15 mouse cellular contexts compared by ENCODE assay signal in the genomic region with DNA sequence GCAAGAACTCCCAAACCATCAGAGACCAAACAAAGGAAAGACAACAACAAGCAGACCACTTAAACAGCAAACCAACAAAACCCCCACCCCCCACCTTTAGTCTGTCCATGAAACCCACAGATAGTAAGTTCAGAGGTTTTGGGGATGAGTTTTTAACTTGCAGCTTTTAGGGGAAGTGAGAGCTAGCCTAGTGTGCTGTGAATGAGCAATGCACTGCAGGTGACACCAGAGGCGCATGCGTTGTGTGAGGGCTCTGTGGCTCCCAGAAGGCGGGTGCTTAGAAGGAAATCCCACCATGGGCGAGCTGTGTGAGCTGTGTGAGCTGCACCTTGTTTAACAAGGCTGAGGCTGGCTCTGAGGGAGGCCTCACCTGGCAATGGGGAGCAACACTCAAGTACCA. TPM values are rescaled to one million over a fixed set of nuclear protein-coding genes. Genes with fewer than 3 reads are reported as not detected.
"Had no signal": no experiment of that assay in that cellular context is flagged by ENCODE, and none has a peak within 500 bp of the region (broad histone marks: within the 10 kb centered on the region; RNA-seq: fewer than 3 reads in every experiment).

No protein-coding gene starts in this region.

- H3K4me2 ChIP-seq: limb, embryonic 13.5 days had no signal

- H3K9me3 ChIP-seq: limb, embryonic 13.5 days had no signal

- H3K4me3 ChIP-seq: layer of hippocampus, adult 2 months; limb, embryonic 13.5 days had no signal

- DNase-seq: kidney, adult 11 months; kidney, adult 9 months; kidney, postnatal 10 days; kidney, postnatal 4 days; lung, adult 18-20 months; right cerebral cortex, postnatal 4 days; spleen, adult 18-20 months; thymus, postnatal 14 days had no signal

- H3K27ac ChIP-seq: layer of hippocampus, adult 2 months; limb, embryonic 13.5 days; liver, embryonic 14.5 days; stomach, postnatal 0 days had no signal

- H3K27me3 ChIP-seq: limb, embryonic 13.5 days had no signal

- H3K9ac ChIP-seq: limb, embryonic 13.5 days; liver, embryonic 14.5 days had no signal

RNA-seq across cellular contexts. Expression of a gene that starts 44.0 kb away (rescaled TPM):
- total RNA-seq: liver, adult 2 months; neutrophil, adult 5-6 weeks had no signal
- polyA plus RNA-seq: liver, adult 2 months; lung, embryonic 16.5 days; stomach, postnatal 0 days had no signal
